Mouse (Mus musculus): Measurements from ENCODE around the gene Olfr995. TPM values are rescaled to one million over a fixed set of nuclear protein-coding genes. Genes with fewer than 3 reads are reported as not detected.

The Olfr995 gene
- polyA plus RNA-seq (2016; fragmentation: Nextera tagmentation; extraction: Ambion mirVana), result not detected in 2 replicates

- Histone ChIP-seq H3K4me2 (no peak within 1 kb of the TSS), H3K9ac (no peak within 1 kb of the TSS), H3K27me3 (replicated peaks) (no peaks in the 10 kb centered on the region), H3K4me3 (no peak within 1 kb of the TSS), H3K36me3 (no peaks in the 10 kb centered on the region), H3K27ac (no peak within 1 kb of the TSS), H3K9me3 (replicated peaks) (no peaks in the 10 kb centered on the region), H3K4me1 (no peaks in the 10 kb centered on the region)
- ATAC-seq, result no peak
- WGBS (ENCODE audit: insufficient replicate concordance), result 18% methylated on average over 1 of the region's 1 CpGs
These were observed at the start of gene Olfr995 for GRCm38 (mm10) chr2:85443539-85443938. Gene Olfr995 (minus strand): TSS chr2:85443639.

GRCm38 (mm10) chr2:85490396-85490795 is 47.0 kb upstream of the Olfr995 start:
- 53% methylated on average over 5 of the region's 5 CpGs for WGBS (ENCODE audit: insufficient replicate concordance)
- Histone ChIP-seq H3K27ac (no peak overlapping the region), H3K4me2 (no peak overlapping the region), H3K4me3 (no peak overlapping the region), H3K9me3 (replicated peaks) (no peaks in the 10 kb centered on the region), H3K36me3 (no peaks in the 10 kb centered on the region), H3K27me3 (replicated peaks) (no peaks in the 10 kb centered on the region), H3K4me1 (no peaks in the 10 kb centered on the region), H3K9ac (no peak overlapping the region)
- ATAC-seq, result no peak

GRCm38 (mm10) chr2:85466801-85467325 is 23.4 kb upstream of the Olfr995 start:
- 40% methylated on average over 3 of the region's 3 CpGs for WGBS (ENCODE audit: insufficient replicate concordance)
- Histone ChIP-seq H3K27ac (no peak overlapping the region), H3K4me3 (no peak overlapping the region), H3K9ac (no peak overlapping the region), H3K4me1 (no peaks in the 10 kb centered on the region), H3K36me3 (no peaks in the 10 kb centered on the region), H3K9me3 (replicated peaks) (peaks cover 3% of the 10 kb centered on the region; the same call in 1 of the 2 replicates), H3K4me2 (no peak overlapping the region), H3K27me3 (replicated peaks) (no peaks in the 10 kb centered on the region)
- no peak for ATAC-seq

GRCm38 (mm10) chr2:85442546-85442945 is 893 bp downstream of the Olfr995 start:
- no peak for ATAC-seq

GRCm38 (mm10) chr2:85436351-85436750 is 7.1 kb downstream of the Olfr995 start, which contains the start of gene Olfr994:
Gene Olfr994 (minus strand): TSS chr2:85436451.
- Histone ChIP-seq H3K4me2 (no peak within 1 kb of the TSS), H3K36me3 (no peaks in the 10 kb centered on the region), H3K27ac (no peak within 1 kb of the TSS), H3K9me3 (replicated peaks) (no peaks in the 10 kb centered on the region), H3K9ac (no peak within 1 kb of the TSS), H3K4me3 (no peak within 1 kb of the TSS), H3K4me1 (no peaks in the 10 kb centered on the region), H3K27me3 (replicated peaks) (no peaks in the 10 kb centered on the region)
- no peak for ATAC-seq
- WGBS (ENCODE audit: insufficient replicate concordance), result 53% methylated on average over 3 of the region's 3 CpGs

More at GRCm38 (mm10) chr2:85442546-85442945, 893 bp downstream of the Olfr995 start:
- Histone ChIP-seq H3K4me2 (no peak overlapping the region), H3K9me3 (replicated peaks) (no peaks in the 10 kb centered on the region), H3K4me1 (no peaks in the 10 kb centered on the region), H3K27me3 (replicated peaks) (no peaks in the 10 kb centered on the region), H3K4me3 (no peak overlapping the region), H3K27ac (no peak overlapping the region), H3K36me3 (no peaks in the 10 kb centered on the region), H3K9ac (no peak overlapping the region)

GRCm38 (mm10) chr2:85425893-85426292 is 17.5 kb downstream of the Olfr995 start:
- Histone ChIP-seq H3K27me3 (replicated peaks) (no peaks in the 10 kb centered on the region), H3K27ac (no peak overlapping the region), H3K9ac (no peak overlapping the region), H3K9me3 (replicated peaks) (no peaks in the 10 kb centered on the region), H3K4me3 (no peak overlapping the region), H3K4me2 (no peak overlapping the region), H3K4me1 (no peaks in the 10 kb centered on the region), H3K36me3 (no peaks in the 10 kb centered on the region)
- WGBS (ENCODE audit: insufficient replicate concordance), result 68% methylated on average over 1 of the region's 1 CpGs
- ATAC-seq, result no peak

GRCm38 (mm10) chr2:85414777-85415176 is 28.7 kb downstream of the Olfr995 start, which contains the start of gene Olfr993:
Gene Olfr993 (minus strand): TSS chr2:85414877.
- H3K27me3 ChIP-seq (replicated peaks), result no peaks in the 10 kb centered on the region
- no peak within 1 kb of the TSS for H3K4me2 ChIP-seq
- H3K27ac ChIP-seq, result no peak within 1 kb of the TSS
- no peak for ATAC-seq
- no peaks in the 10 kb centered on the region for H3K36me3 ChIP-seq
- H3K4me1 ChIP-seq, result no peaks in the 10 kb centered on the region
- no peaks in the 10 kb centered on the region for H3K9me3 ChIP-seq (replicated peaks)
- H3K4me3 ChIP-seq, result no peak within 1 kb of the TSS
- H3K9ac ChIP-seq, result no peak within 1 kb of the TSS

GRCm38 (mm10) chr2:85409369-85409768 is 34.1 kb downstream of the Olfr995 start, which contains the start of gene Olfr992:
Gene Olfr992 (minus strand): TSS chr2:85409469.
- H3K27me3 ChIP-seq (replicated peaks), result no peaks in the 10 kb centered on the region
- WGBS (ENCODE audit: insufficient replicate concordance), result 35% methylated on average over 2 of the region's 2 CpGs
- no peaks in the 10 kb centered on the region for H3K9me3 ChIP-seq (replicated peaks)
- H3K36me3 ChIP-seq, result no peaks in the 10 kb centered on the region
- H3K4me3 ChIP-seq, result no peak within 1 kb of the TSS
- no peak within 1 kb of the TSS for H3K27ac ChIP-seq
- no peaks in the 10 kb centered on the region for H3K4me1 ChIP-seq
- no peak within 1 kb of the TSS for H3K9ac ChIP-seq
- H3K4me2 ChIP-seq, result no peak within 1 kb of the TSS
- no peak for ATAC-seq

Other genes with a start within 250 kb of the Olfr995 start
- 0.05 and 0.11 TPM in 2 replicates for gene Lrrc55, start 246.4 kb downstream of the Olfr995 start, polyA plus RNA-seq (2016; fragmentation: Nextera tagmentation; extraction: Ambion mirVana)
- gene Olfr987, start 104.3 kb downstream of the Olfr995 start, polyA plus RNA-seq (2016; fragmentation: Nextera tagmentation; extraction: Ambion mirVana), result not detected in 2 replicates
- gene Olfr988, start 80.4 kb downstream of the Olfr995 start, polyA plus RNA-seq (2016; fragmentation: Nextera tagmentation; extraction: Ambion mirVana), result not detected in 2 replicates
- gene Olfr992, start 34.2 kb downstream of the Olfr995 start, polyA plus RNA-seq (2016; fragmentation: Nextera tagmentation; extraction: Ambion mirVana), result not detected in 2 replicates
- gene Olfr993, start 28.8 kb downstream of the Olfr995 start, polyA plus RNA-seq (2016; fragmentation: Nextera tagmentation; extraction: Ambion mirVana), result not detected in 2 replicates
- not detected in 2 replicates for gene Olfr994, start 7.2 kb downstream of the Olfr995 start, polyA plus RNA-seq (2016; fragmentation: Nextera tagmentation; extraction: Ambion mirVana)
- not detected in 2 replicates for gene 4833423E24Rik, start 75.4 kb upstream of the Olfr995 start, polyA plus RNA-seq (2016; fragmentation: Nextera tagmentation; extraction: Ambion mirVana)
- gene Olfr996, start 135.6 kb upstream of the Olfr995 start, polyA plus RNA-seq (2016; fragmentation: Nextera tagmentation; extraction: Ambion mirVana), result not detected in 2 replicates
- not detected in 2 replicates for gene Olfr998, start 145.3 kb upstream of the Olfr995 start, polyA plus RNA-seq (2016; fragmentation: Nextera tagmentation; extraction: Ambion mirVana)
- gene Olfr1000, start 168.3 kb upstream of the Olfr995 start, polyA plus RNA-seq (2016; fragmentation: Nextera tagmentation; extraction: Ambion mirVana), result not detected in 2 replicates
- gene Olfr1002, start 207.1 kb upstream of the Olfr995 start, polyA plus RNA-seq (2016; fragmentation: Nextera tagmentation; extraction: Ambion mirVana), result not detected in 2 replicates
- gene Olfr154, start 220.8 kb upstream of the Olfr995 start, polyA plus RNA-seq (2016; fragmentation: Nextera tagmentation; extraction: Ambion mirVana), result not detected in 2 replicates
- gene Olfr1006, start 235.1 kb upstream of the Olfr995 start, polyA plus RNA-seq (2016; fragmentation: Nextera tagmentation; extraction: Ambion mirVana), result not detected in 2 replicates
- not detected in 2 replicates for gene Olfr1008, start 245.8 kb upstream of the Olfr995 start, polyA plus RNA-seq (2016; fragmentation: Nextera tagmentation; extraction: Ambion mirVana)